Mouse (Mus musculus) MEL (cell line): ENCODE results near the gene Col4a2. TPM values are rescaled to one million over a fixed set of nuclear protein-coding genes. Genes with fewer than 3 reads are reported as not detected.

Experiments used
- DNase-seq: peaks from one replicate; pipeline ENCODE4 v3.0.0; 2011; ENCODE audit warnings: low read depth, low spot score
- H3K27ac ChIP-seq: 2 replicates; pipeline ENCODE4 v1.5.1; 2012; ENCODE audit warnings: low read depth, mild to moderate bottlenecking, control low read depth, low read length, moderate library complexity; ENCODE audit not compliant: control insufficient read depth
- H3K27me3 ChIP-seq, 2 experiments: fragments of 150-350 bp in 1 of 2; sonication (generic) in 1 of 2; 2 replicates each; pipeline ENCODE4 v1.6.1; 2012; ENCODE audit warnings: low read length in 2 of 2, mild to moderate bottlenecking in 2 of 2, improper control_type of control experiment in 1 of 2, moderate library complexity in 1 of 2; ENCODE audit not compliant: insufficient read depth in 2 of 2, control insufficient read depth in 1 of 2
- H3K36me3 ChIP-seq, 2 experiments: 2 replicates each; pipeline ENCODE4 v1.6.1; 2012 to 2014; ENCODE audit warnings: low read length in 2 of 2, improper control_type of control experiment in 1 of 2, inconsistent platforms in 1 of 2, mild to moderate bottlenecking in 1 of 2; ENCODE audit not compliant: insufficient read depth in 2 of 2, control insufficient read depth in 1 of 2
- H3K4me1 ChIP-seq, 2 experiments: fragments of 150-350 bp in 1 of 2; sonication (generic) in 1 of 2; 2 replicates each; pipeline ENCODE4 v1.6.1; 2012; ENCODE audit warnings: low read length in 2 of 2, improper control_type of control experiment in 1 of 2, mild to moderate bottlenecking in 1 of 2; ENCODE audit not compliant: insufficient read depth in 2 of 2, control insufficient read depth in 1 of 2
- H3K4me3 ChIP-seq, 2 experiments: fragments of 150-350 bp in 1 of 2; sonication (generic) in 1 of 2; 2 replicates each; pipeline ENCODE4 v1.5.1; 2012; ENCODE audit warnings: low read depth in 2 of 2, low read length in 2 of 2, mild to moderate bottlenecking in 2 of 2, moderate library complexity in 2 of 2, control low read depth in 1 of 2, improper control_type of control experiment in 1 of 2; ENCODE audit not compliant: control insufficient read depth in 1 of 2, insufficient read depth in 1 of 2
- H3K79me2 ChIP-seq: 2 replicates; pipeline ENCODE4 v1.6.1; 2012; ENCODE audit warnings: mild to moderate bottlenecking, low read length, moderate library complexity; ENCODE audit not compliant: control insufficient read depth, poor library complexity, insufficient read depth
- H3K9ac ChIP-seq: 2 replicates; pipeline ENCODE4 v1.6.1; 2012; ENCODE audit warnings: low read depth, mild to moderate bottlenecking, control low read depth, low read length, moderate library complexity; ENCODE audit not compliant: control insufficient read depth, poor library complexity, severe bottlenecking
- H3K9me3 ChIP-seq: fragments of 150-350 bp; sonication (generic); replicated peaks from 2 replicates; pipeline ENCODE4 v1.6.1; 2012; ENCODE audit warnings: mild to moderate bottlenecking, low read length, improper control_type of control experiment, moderate library complexity; ENCODE audit not compliant: insufficient read depth
- BHLHE40 ChIP-seq: IDR thresholded peaks from 2 replicates; pipeline ENCODE4 v1.6.1; 2012; ENCODE audit warnings: low read depth, mild to moderate bottlenecking, inconsistent platforms, low read length, improper control_type of control experiment, borderline replicate concordance
- CHD2 ChIP-seq: IDR thresholded peaks from 2 replicates; pipeline ENCODE4 v1.6.1; 2011; ENCODE audit warnings: low read length, improper control_type of control experiment
- E2F4 ChIP-seq: IDR thresholded peaks from 2 replicates; pipeline ENCODE4 v1.6.1; 2011; ENCODE audit warnings: low read depth, low read length, improper control_type of control experiment, borderline replicate concordance
- ETS1 ChIP-seq: IDR thresholded peaks from 2 replicates; pipeline ENCODE4 v1.6.1; 2012; ENCODE audit warnings: low read depth, mild to moderate bottlenecking, inconsistent platforms, low read length, improper control_type of control experiment, moderate library complexity
- GABPA ChIP-seq: IDR thresholded peaks from 2 replicates; pipeline ENCODE4 v1.6.1; 2012; ENCODE audit warnings: low read depth, mild to moderate bottlenecking, inconsistent platforms, low read length, improper control_type of control experiment, moderate library complexity
- GATA1 ChIP-seq: IDR thresholded peaks from 2 replicates; pipeline ENCODE4 v1.6.1; 2011; ENCODE audit warnings: low read depth, low read length, improper control_type of control experiment
- HCFC1 ChIP-seq: IDR thresholded peaks from 2 replicates; pipeline ENCODE4 v1.6.1; 2012; ENCODE audit warnings: low read depth, mild to moderate bottlenecking, inconsistent platforms, low read length, improper control_type of control experiment, moderate library complexity
- JUND ChIP-seq: IDR thresholded peaks from 2 replicates; pipeline ENCODE4 v1.6.1; 2011; ENCODE audit warnings: low read depth, mild to moderate bottlenecking, improper control_type of control experiment, low read length
- MAFK ChIP-seq: IDR thresholded peaks from 2 replicates; pipeline ENCODE4 v1.6.1; 2011; ENCODE audit warnings: low read depth, mild to moderate bottlenecking, low read length, improper control_type of control experiment, borderline replicate concordance
- MAX ChIP-seq: IDR thresholded peaks from 2 replicates; pipeline ENCODE4 v1.6.1; 2011; ENCODE audit warnings: low read length, improper control_type of control experiment
- MAZ ChIP-seq: IDR thresholded peaks from 2 replicates; pipeline ENCODE4 v1.6.1; 2012; ENCODE audit warnings: low read depth, mild to moderate bottlenecking, inconsistent platforms, low read length, improper control_type of control experiment
- MEF2A ChIP-seq: IDR thresholded peaks from 2 replicates; pipeline ENCODE4 v1.6.1; 2014; ENCODE audit warnings: low read depth, mild to moderate bottlenecking, inconsistent platforms, low read length, improper control_type of control experiment; ENCODE audit not compliant: poor library complexity, insufficient replicate concordance, severe bottlenecking; ENCODE audit errors: extremely low read depth
- MXI1 ChIP-seq: IDR thresholded peaks from 2 replicates; pipeline ENCODE4 v1.6.1; 2011; ENCODE audit warnings: mild to moderate bottlenecking, low read depth, low read length, improper control_type of control experiment
- MYB ChIP-seq: IDR thresholded peaks from 2 replicates; pipeline ENCODE4 v1.6.1; 2011; ENCODE audit warnings: mild to moderate bottlenecking, low read depth, low read length, improper control_type of control experiment
- MYC ChIP-seq: IDR thresholded peaks from 2 replicates; pipeline ENCODE4 v1.6.1; 2011; ENCODE audit warnings: low read depth, mild to moderate bottlenecking, low read length, improper control_type of control experiment, moderate library complexity
- NRF1 ChIP-seq: IDR thresholded peaks from 2 replicates; pipeline ENCODE4 v1.6.1; 2014; ENCODE audit warnings: low read depth, mild to moderate bottlenecking, inconsistent platforms, low read length, improper control_type of control experiment, moderate library complexity; ENCODE audit not compliant: poor library complexity, insufficient read depth, severe bottlenecking
- POLR2A ChIP-seq, 2 experiments: IDR thresholded peaks; 2 replicates each; pipeline ENCODE4 v1.6.1; 2011 to 2012; ENCODE audit warnings: low read length in 2 of 2, mild to moderate bottlenecking in 2 of 2, control low read depth in 1 of 2, improper control_type of control experiment in 1 of 2, low read depth in 1 of 2, moderate library complexity in 1 of 2; ENCODE audit not compliant: control insufficient read depth in 1 of 2, insufficient read depth in 1 of 2, poor library complexity in 1 of 2
- RAD21 ChIP-seq: IDR thresholded peaks from 2 replicates; pipeline ENCODE4 v1.6.1; 2011; ENCODE audit warnings: mild to moderate bottlenecking, low read depth, low read length, improper control_type of control experiment
- RCOR1 ChIP-seq: IDR thresholded peaks from 2 replicates; pipeline ENCODE4 v1.6.1; 2012; ENCODE audit warnings: low read depth, mild to moderate bottlenecking, inconsistent platforms, low read length, improper control_type of control experiment
- SIN3A ChIP-seq: IDR thresholded peaks from 2 replicates; pipeline ENCODE4 v1.6.1; 2012; ENCODE audit warnings: low read length, improper control_type of control experiment, inconsistent platforms
- SMC3 ChIP-seq: IDR thresholded peaks from 2 replicates; pipeline ENCODE4 v1.6.1; 2011; ENCODE audit warnings: low read depth, low read length, improper control_type of control experiment
- TBP ChIP-seq: IDR thresholded peaks from 2 replicates; pipeline ENCODE4 v1.8.0; 2011; ENCODE audit warnings: low read depth, low read length, improper control_type of control experiment
- TCF12 ChIP-seq: IDR thresholded peaks from 2 replicates; pipeline ENCODE4 v1.6.1; 2014; ENCODE audit warnings: low read depth, mild to moderate bottlenecking, inconsistent platforms, low read length, improper control_type of control experiment, moderate library complexity
- UBTF ChIP-seq: IDR thresholded peaks from 2 replicates; pipeline ENCODE4 v1.6.1; 2012; ENCODE audit warnings: low read depth, mild to moderate bottlenecking, inconsistent platforms, low read length, improper control_type of control experiment, moderate library complexity, borderline replicate concordance; ENCODE audit not compliant: insufficient read depth
- USF1 ChIP-seq: IDR thresholded peaks from 2 replicates; pipeline ENCODE4 v1.6.1; 2014; ENCODE audit warnings: low read depth, mild to moderate bottlenecking, inconsistent platforms, low read length, improper control_type of control experiment, moderate library complexity
- USF2 ChIP-seq, 2 experiments: IDR thresholded peaks; 2 replicates each; pipeline ENCODE4 v1.6.1; 2011 to 2012; ENCODE audit warnings: improper control_type of control experiment in 2 of 2, low read length in 2 of 2, borderline replicate concordance in 1 of 2, inconsistent platforms in 1 of 2, low read depth in 1 of 2, mild to moderate bottlenecking in 1 of 2; ENCODE audit not compliant: insufficient read depth in 1 of 2
- ZC3H11A ChIP-seq: IDR thresholded peaks from 2 replicates; pipeline ENCODE4 v1.6.1; 2012; ENCODE audit warnings: low read depth, mild to moderate bottlenecking, inconsistent platforms, low read length, improper control_type of control experiment
- ZKSCAN1 ChIP-seq: IDR thresholded peaks from 2 replicates; pipeline ENCODE4 v1.6.1; 2012; ENCODE audit warnings: low read depth, mild to moderate bottlenecking, inconsistent platforms, low read length, improper control_type of control experiment, moderate library complexity
- ZMIZ1 ChIP-seq: IDR thresholded peaks from 2 replicates; pipeline ENCODE4 v1.6.1; 2012; ENCODE audit warnings: low read depth, mild to moderate bottlenecking, inconsistent platforms, low read length, improper control_type of control experiment, moderate library complexity
- ZNF384 ChIP-seq: IDR thresholded peaks from 2 replicates; pipeline ENCODE4 v1.6.1; 2012; ENCODE audit warnings: low read depth, mild to moderate bottlenecking, inconsistent platforms, low read length, improper control_type of control experiment
- polyA plus RNA-seq, 2 experiments: library from polyadenylated mRNA; stranded (reverse) in 1 of 2; unstranded in 1 of 2; fragments of >175 nt in 1 of 2; fragments of >200 nt in 1 of 2; gene quantifications; 2 replicates each; pipeline versions ENCODE4 v1.2.1 to v1.2.4; 2012; ENCODE audit warnings: low replicate concordance in 2 of 2, low read depth in 1 of 2; ENCODE audit not compliant: insufficient read length in 2 of 2, insufficient read depth in 1 of 2, missing spikeins in 1 of 2
- total RNA-seq: library from RNA; depleted of rRNA; stranded (reverse); fragments of 300-350 nt; gene quantifications from 2 replicates; pipeline ENCODE4 v1.2.3, GENCODE M21; 2012

Col4a2 gene
- total and polyA plus RNA-seq, 3 experiments: 0.04 to 0.81 TPM; not detected in 1

DNA sequence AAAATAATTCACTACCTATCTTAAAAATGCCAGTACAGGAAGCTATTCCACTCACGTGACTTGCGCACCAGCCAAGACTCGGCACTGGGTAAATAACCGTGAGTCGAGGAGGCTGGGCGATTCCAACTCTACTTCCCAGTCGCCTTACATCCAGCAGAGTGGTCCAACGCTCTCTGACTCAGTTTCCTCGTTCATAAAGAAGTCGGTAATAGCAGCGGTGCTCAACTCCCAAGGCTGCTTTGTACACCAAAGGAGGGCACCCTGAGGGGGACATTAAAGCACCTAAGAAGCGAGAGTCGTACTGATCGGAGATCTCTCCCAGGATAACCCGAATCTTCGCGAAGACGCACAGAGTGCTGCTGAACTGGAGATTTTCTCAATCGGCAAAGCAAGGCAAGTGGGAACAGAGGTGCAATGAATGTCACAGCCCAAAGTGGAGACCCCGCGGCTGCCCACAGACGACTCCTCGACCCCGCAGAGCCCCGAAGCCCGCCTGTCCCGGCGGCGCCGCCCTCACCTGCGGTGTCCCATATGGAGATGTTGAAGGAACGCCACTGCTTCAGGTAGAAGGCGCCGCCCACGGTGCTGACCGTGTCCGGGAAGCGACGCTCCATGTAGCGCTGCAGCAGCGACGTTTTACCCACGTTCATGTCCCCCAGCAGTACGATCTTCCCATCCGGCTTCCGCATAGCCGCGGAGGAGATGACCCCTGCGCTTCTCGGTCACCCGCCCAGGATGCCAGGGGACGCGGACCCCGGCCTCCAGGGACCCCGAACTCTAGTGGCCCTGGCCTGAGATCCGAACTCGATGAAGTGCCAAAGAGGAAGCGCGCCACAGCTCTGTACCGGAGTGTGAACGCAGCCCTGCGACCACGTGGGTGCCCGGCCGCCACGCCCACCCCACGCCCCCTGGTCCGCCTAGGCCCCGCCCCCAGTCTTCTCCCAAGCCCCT, 165.5 kb downstream of the Col4a2 start, which contains the start of gene Rab20 (continued):
- TF ChIP-seq MAX: peak; percentile 82
- TF ChIP-seq RAD21: no peak
- TF ChIP-seq RCOR1: no peak
- peak; percentile 95 for TF ChIP-seq USF1
- no peak for TF ChIP-seq UBTF
- TF ChIP-seq POLR2A (IDR thresholded peaks at IDR 0.05; ENCODE audit: control insufficient read depth in 1 of 2, insufficient read depth in 1 of 2, low read depth in 1 of 2, low read length in 2 of 2, poor library complexity in 1 of 2): peak in 1 of 2 experiments; percentile 66; a peak in 1 of 4 replicates
- TF ChIP-seq TBP: peak; percentile 17; the same call in 1 of the 2 replicates
- peak; percentile 44; the same call in 1 of the 2 replicates for TF ChIP-seq NRF1
- TF ChIP-seq USF2 (IDR thresholded peaks at IDR 0.05; ENCODE audit: borderline replicate concordance in 1 of 2, insufficient read depth in 1 of 2, low read depth in 1 of 2, low read length in 2 of 2): peak; percentile 36 to 79; a peak in 3 of 4 replicates
- TF ChIP-seq ZMIZ1: no peak; the same call in 1 of the 2 replicates
- peak; percentile 47; the same call in 1 of the 2 replicates for TF ChIP-seq ETS1
- TF ChIP-seq JUND: no peak
- TF ChIP-seq SIN3A: peak; percentile 73
- no peak for TF ChIP-seq ZKSCAN1
- no peak for TF ChIP-seq E2F4
- TF ChIP-seq MAZ: no peak
- no peak for TF ChIP-seq SMC3
- no peak for TF ChIP-seq MYC
- no peak for TF ChIP-seq MEF2A
- TF ChIP-seq, all 39 proteins: peak for 14

DNA sequence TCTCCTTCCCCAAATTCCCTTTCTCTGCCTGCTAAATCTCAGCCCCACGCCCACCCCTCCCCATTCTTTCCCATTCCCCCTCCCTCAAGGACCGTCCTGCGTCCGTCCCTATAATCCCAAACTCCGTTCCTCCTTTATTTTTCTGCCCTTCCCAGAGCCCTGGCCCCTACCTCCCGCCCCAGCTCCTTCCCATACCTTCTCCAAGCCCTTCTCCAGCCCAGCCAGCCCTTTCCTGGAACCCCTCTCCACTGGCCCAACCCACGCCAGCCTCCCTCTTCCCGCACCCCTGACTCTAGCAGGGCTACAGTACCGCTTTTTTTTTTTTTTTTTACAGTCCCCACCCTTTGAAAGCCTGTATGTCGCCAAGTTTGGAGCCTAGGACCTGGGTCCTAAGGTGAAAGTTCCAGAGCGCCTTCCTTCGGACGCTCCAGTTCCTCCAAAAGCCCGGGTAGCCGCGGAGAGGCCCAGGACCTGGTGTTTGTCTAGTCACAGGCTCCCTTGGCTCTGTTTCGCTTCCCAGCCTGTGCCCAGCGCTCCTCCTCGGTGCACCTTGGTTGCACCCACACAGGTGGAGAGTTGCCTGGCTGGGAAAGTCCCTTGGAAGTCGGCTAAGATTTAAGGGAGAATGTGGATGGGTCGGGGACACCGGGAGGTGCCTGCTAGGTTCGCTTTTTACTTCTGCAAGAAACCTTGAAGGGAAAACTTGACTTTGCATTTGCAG, 166.4 kb downstream of the Col4a2 start:
- peaks cover 6% of the 10 kb centered on the region for H3K79me2 ChIP-seq
- H3K9me3 ChIP-seq: no peaks in the 10 kb centered on the region
- H3K9ac ChIP-seq: no peak overlapping the region
- H3K27me3 ChIP-seq: no peaks in the 10 kb centered on the region
- peaks cover 0 to 2% of the 10 kb centered on the region in 2 experiments; a peak in 1 of 4 replicates for H3K36me3 ChIP-seq
- H3K27ac ChIP-seq: no peak overlapping the region
- no peak for DNase-seq
- H3K4me3 ChIP-seq: no peak overlapping the region
- H3K4me1 ChIP-seq: peaks cover 0 to 4% of the 10 kb centered on the region in 2 experiments; a peak in 1 of 4 replicates
- TF ChIP-seq BHLHE40: no peak
- no peak for TF ChIP-seq ZC3H11A
- no peak for TF ChIP-seq MYB
- TF ChIP-seq CHD2: no peak
- TF ChIP-seq JUND: no peak
- TF ChIP-seq TCF12: no peak
- TF ChIP-seq HCFC1: no peak
- no peak for TF ChIP-seq RAD21
- no peak for TF ChIP-seq POLR2A (IDR thresholded peaks at IDR 0.05; ENCODE audit: control insufficient read depth in 1 of 2, insufficient read depth in 1 of 2, low read depth in 1 of 2, low read length in 2 of 2, poor library complexity in 1 of 2)
- TF ChIP-seq MAFK: no peak
- TF ChIP-seq GABPA: no peak
- TF ChIP-seq MAZ: no peak
- TF ChIP-seq NRF1: no peak
- TF ChIP-seq MXI1: no peak
- no peak for TF ChIP-seq GATA1
- no peak for TF ChIP-seq ZNF384
- TF ChIP-seq TBP: no peak
